Mouse (Mus musculus) lung, embryonic 14.5 days (tissue): ENCODE data around the gene Lcn8. TPM values are rescaled to one million over a fixed set of nuclear protein-coding genes. Genes with fewer than 3 reads are reported as not detected.
"Not testable (repeated sequence)": the region's sequence is repeated elsewhere in the genome, so short reads cannot be mapped to it uniquely, and the experiment has no call there.

Experiments
- ATAC-seq: fragments of 200-750 bp; cut with Nextera tagmentation; 2 replicates; pipeline ENCODE4 v1.8.0; 2017; ENCODE audit warnings: mild to moderate bottlenecking, moderate TSS enrichment, moderate library complexity; ENCODE audit not compliant: insufficient read depth
- DNase-seq: peaks from one replicate; pipeline ENCODE4 v3.0.0-alpha.2; 2015
- H3K27ac ChIP-seq: fragments of 300-500 bp; sonication (generic); 2 replicates; pipeline ENCODE4 v1.5.1; 2014; ENCODE audit warnings: low read depth, mild to moderate bottlenecking, moderate library complexity
- H3K27me3 ChIP-seq: fragments of 300-500 bp; sonication (generic); 2 replicates; pipeline ENCODE4 v1.6.1; 2014; ENCODE audit warnings: low read length, control low read depth; ENCODE audit not compliant: insufficient read depth
- H3K36me3 ChIP-seq: fragments of 300-500 bp; sonication (generic); 2 replicates; pipeline ENCODE4 v1.6.1; 2014; ENCODE audit warnings: control low read depth; ENCODE audit not compliant: insufficient read depth
- H3K4me1 ChIP-seq: fragments of 300-500 bp; sonication (generic); 2 replicates; pipeline ENCODE4 v1.6.1; 2014; ENCODE audit warnings: antibody characterized with exemption, control low read depth; ENCODE audit not compliant: insufficient read depth
- H3K4me2 ChIP-seq: fragments of 300-500 bp; sonication (generic); 2 replicates; pipeline ENCODE4 v1.6.1; 2014; ENCODE audit warnings: mild to moderate bottlenecking
- H3K4me3 ChIP-seq: fragments of 300-500 bp; sonication (generic); 2 replicates; pipeline ENCODE4 v1.5.1; 2014; ENCODE audit warnings: low read depth, low read length
- H3K9ac ChIP-seq: fragments of 300-500 bp; sonication (generic); 2 replicates; pipeline ENCODE4 v1.6.1; 2014
- H3K9me3 ChIP-seq: fragments of 300-500 bp; sonication (generic); 2 replicates; pipeline ENCODE4 v1.6.1; 2016; ENCODE audit warnings: low read depth, low read length, control low read depth
- CTCF ChIP-seq: IDR thresholded peaks from 2 replicates; pipeline ENCODE4 v1.5.1; 2016; ENCODE audit warnings: antibody characterized with exemption, low read depth
- WGBS: fragments of 180-500 bp; shearing (Covaris S2); extraction: QIAGEN DNeasy Blood & Tissue Kit; methylation state at CpG from one replicate; pipeline ENCODE4 v1.1.7; 2014; 5-methylcytosine and 5-hydroxymethylcytosine counted together
- polyA plus RNA-seq: library from polyadenylated mRNA; unstranded; fragments of >200 nt; fragmentation: Nextera tagmentation; extraction: Ambion mirVana; gene quantifications from 2 replicates; pipeline ENCODE4 v1.2.1, GENCODE M21; 2014

The Lcn8 gene
- polyA plus RNA-seq, 1 experiment from 2014 or later: 0.61 TPM

GRCm38 (mm10) chr2:25698696-25699095 lies 45.8 kb downstream of the Lcn8 start:
- DNase-seq (no peak), ATAC-seq (no peak)
- H3K9ac ChIP-seq: no peak overlapping the region
- TF ChIP-seq CTCF: no peak
- no peaks in the 10 kb centered on the region for H3K4me1 ChIP-seq
- H3K27me3 ChIP-seq: no peaks in the 10 kb centered on the region
- no peaks in the 10 kb centered on the region for H3K9me3 ChIP-seq
- H3K36me3 ChIP-seq: no peaks in the 10 kb centered on the region
- no peak overlapping the region for H3K4me3 ChIP-seq
- WGBS: 78% methylated on average over 2 of the region's 2 CpGs
- H3K4me2 ChIP-seq: no peak overlapping the region
- no peak overlapping the region for H3K27ac ChIP-seq

DNA sequence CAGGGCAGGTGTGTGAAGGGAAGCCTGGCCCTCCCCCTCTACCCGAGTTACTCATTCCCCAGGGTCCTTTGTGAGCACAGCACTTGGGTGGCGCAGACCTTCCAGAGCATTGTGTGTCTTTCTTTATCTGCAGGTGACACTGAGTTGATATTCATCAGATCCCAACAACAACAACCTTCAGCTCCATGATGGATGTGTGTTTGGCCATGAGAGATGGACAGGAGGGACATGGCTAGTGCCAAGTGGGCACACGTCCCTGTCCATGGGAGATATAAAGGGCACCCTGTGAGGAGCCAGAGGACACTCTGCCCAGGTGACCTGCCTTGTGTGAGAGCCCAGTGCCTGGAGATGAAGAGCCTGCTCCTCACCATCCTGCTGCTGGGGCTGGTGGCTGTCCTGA lies 46.8 kb downstream of the Lcn8 start, which contains the start of gene Obp2a:
Gene Obp2a (plus strand): TSS at position 301 of the 400 bp plus-strand sequence.
- H3K9me3 ChIP-seq, H3K4me2 ChIP-seq, H3K4me3 ChIP-seq, ATAC-seq, H3K4me1 ChIP-seq, H3K27me3 ChIP-seq, H3K36me3 ChIP-seq, H3K27ac ChIP-seq, H3K9ac ChIP-seq, DNase-seq: not testable (repeated sequence)
- 65% methylated on average over 3 of the region's 3 CpGs for WGBS

GRCm38 (mm10) chr2:25701001-25701400 lies 48.1 kb downstream of the Lcn8 start:
- no peaks in the 10 kb centered on the region for H3K27me3 ChIP-seq
- DNase-seq (no peak), ATAC-seq (no peak)
- H3K4me3 ChIP-seq: no peak overlapping the region
- H3K4me1 ChIP-seq: no peaks in the 10 kb centered on the region
- H3K9me3 ChIP-seq: no peaks in the 10 kb centered on the region
- H3K27ac ChIP-seq: no peak overlapping the region
- no peak for TF ChIP-seq CTCF
- no peak overlapping the region for H3K4me2 ChIP-seq
- WGBS: 74% methylated on average over 5 of the region's 5 CpGs
- H3K36me3 ChIP-seq: no peaks in the 10 kb centered on the region
- no peak overlapping the region for H3K9ac ChIP-seq

DNA sequence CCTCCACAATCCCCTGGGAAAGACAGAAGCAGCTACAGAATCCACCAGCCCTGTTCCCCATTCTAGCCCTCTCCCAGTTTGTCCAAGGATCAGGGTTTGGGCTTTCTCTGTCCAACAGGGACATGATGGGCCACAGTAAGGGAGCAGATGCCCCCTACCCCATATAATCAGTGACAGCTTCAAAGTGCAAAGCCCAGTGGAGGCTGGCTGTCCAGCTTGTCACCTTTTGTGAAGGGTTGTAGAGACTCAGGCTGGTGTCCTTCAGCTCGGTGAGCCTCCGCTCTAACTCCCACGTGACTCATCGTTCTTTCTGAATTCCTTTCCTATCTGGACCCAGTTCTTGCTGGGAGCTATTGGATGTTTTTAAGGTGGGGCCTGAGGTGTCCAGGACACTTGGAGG lies 50.8 kb downstream of the Lcn8 start:
- DNase-seq (no peak), ATAC-seq (no peak)
- no peak overlapping the region for H3K9ac ChIP-seq
- H3K4me2 ChIP-seq: no peak overlapping the region
- no peaks in the 10 kb centered on the region for H3K27me3 ChIP-seq
- no peak overlapping the region for H3K4me3 ChIP-seq
- no peaks in the 10 kb centered on the region for H3K9me3 ChIP-seq
- TF ChIP-seq CTCF: no peak
- H3K27ac ChIP-seq: no peak overlapping the region
- H3K36me3 ChIP-seq: no peaks in the 10 kb centered on the region
- 77% methylated on average over 4 of the region's 4 CpGs for WGBS
- H3K4me1 ChIP-seq: no peaks in the 10 kb centered on the region

Other genes starting within 250 kb of the Lcn8 start
- not detected in 2 replicates for gene Fut7, start 229.9 kb upstream of the Lcn8 start, polyA plus RNA-seq
- 3.9 and 4.6 TPM in 2 replicates for gene Abca2, start 224.4 kb upstream of the Lcn8 start, polyA plus RNA-seq
- 20.0 and 30.2 TPM in 2 replicates for gene Clic3, start 196.3 kb upstream of the Lcn8 start, polyA plus RNA-seq
- 15.8 and 23.5 TPM in 2 replicates for gene Paxx, start 192.0 kb upstream of the Lcn8 start, polyA plus RNA-seq
- gene Ptgds, start 183.1 kb upstream of the Lcn8 start, polyA plus RNA-seq: 3.3 and 3.4 TPM in 2 replicates
- not detected in 2 replicates for gene Lcn12, start 159.2 kb upstream of the Lcn8 start, polyA plus RNA-seq
- 75.8 and 77.7 TPM in 2 replicates for gene Fbxw5, start 152.4 kb upstream of the Lcn8 start, polyA plus RNA-seq
- 3.9 and 5.5 TPM in 2 replicates for gene C8g, start 151.4 kb upstream of the Lcn8 start, polyA plus RNA-seq
- 34.8 and 35.3 TPM in 2 replicates for gene Traf2, start 106.2 kb upstream of the Lcn8 start, polyA plus RNA-seq
- 282 and 295 TPM in 2 replicates for gene Edf1, start 95.3 kb upstream of the Lcn8 start, polyA plus RNA-seq
- gene Mamdc4, start 78.3 kb upstream of the Lcn8 start, polyA plus RNA-seq: 2.2 and 4.1 TPM in 2 replicates
- 183 and 197 TPM in 2 replicates for gene Phpt1, start 77.9 kb upstream of the Lcn8 start, polyA plus RNA-seq
- 0.37 TPM in 1 of 2 replicates, not detected in the other for gene Ajm1, start 71.4 kb upstream of the Lcn8 start, polyA plus RNA-seq
- gene Rabl6, start 44.6 kb upstream of the Lcn8 start, polyA plus RNA-seq: 75.5 and 85.7 TPM in 2 replicates
- gene Ccdc183, start 35.4 kb upstream of the Lcn8 start, polyA plus RNA-seq: 0.24 and 0.28 TPM in 2 replicates
- gene Tmem141, start 31.1 kb upstream of the Lcn8 start, polyA plus RNA-seq: 21.9 and 26.0 TPM in 2 replicates
- 1.8 and 2.9 TPM in 2 replicates for gene Fcna, start 25.1 kb upstream of the Lcn8 start, polyA plus RNA-seq
- gene Lcn5, start 4.8 kb downstream of the Lcn8 start, polyA plus RNA-seq: not detected in 2 replicates
- gene Lcn6, start 23.7 kb downstream of the Lcn8 start, polyA plus RNA-seq: not detected in 2 replicates
- not detected in 2 replicates for gene Lcn10, start 29.6 kb downstream of the Lcn8 start, polyA plus RNA-seq
- gene Obp2a, start 46.9 kb downstream of the Lcn8 start, polyA plus RNA-seq: not detected in 2 replicates
- gene Bmyc, start 53.6 kb downstream of the Lcn8 start, polyA plus RNA-seq: 65.3 and 71.9 TPM in 2 replicates
- gene Obp2b, start 83.9 kb downstream of the Lcn8 start, polyA plus RNA-seq: not detected in 2 replicates
- not detected in 2 replicates for gene Lcn3, start 112.4 kb downstream of the Lcn8 start, polyA plus RNA-seq
- not detected in 2 replicates for gene Lcn11, start 123.9 kb downstream of the Lcn8 start, polyA plus RNA-seq
- not detected in 2 replicates for gene Gm13539, start 129.1 kb downstream of the Lcn8 start, polyA plus RNA-seq
- gene Glt6d1, start 162.7 kb downstream of the Lcn8 start, polyA plus RNA-seq: not detected in 2 replicates
- not detected in 2 replicates for gene Lcn9, start 170.0 kb downstream of the Lcn8 start, polyA plus RNA-seq
- not detected in 2 replicates for gene Sohlh1, start 194.1 kb downstream of the Lcn8 start, polyA plus RNA-seq
- 0.14 and 0.22 TPM in 2 replicates for gene Kcnt1, start 210.6 kb downstream of the Lcn8 start, polyA plus RNA-seq